Mouse (Mus musculus) urinary bladder, adult 18-20 months (tissue): ENCODE measurements around the gene Zfp873.
"Not testable (repeated sequence)": the region's sequence is repeated elsewhere in the genome, so short reads cannot be mapped to it uniquely, and the experiment has no call there.

ENCODE experiments used
- DNase-seq, 2 experiments: peaks; one replicate each; pipeline ENCODE4 v3.0.0; 2022; ENCODE audit warnings: low spot score in 2 of 2, mixed read lengths in 2 of 2

Gene Zfp873

GRCm38 (mm10) chr10:82047597-82048459 is at the start of gene Zfp873:
Gene Zfp873 (plus strand): TSS chr10:82048123.
- peak; percentile 86 to 91 for DNase-seq

DNA sequence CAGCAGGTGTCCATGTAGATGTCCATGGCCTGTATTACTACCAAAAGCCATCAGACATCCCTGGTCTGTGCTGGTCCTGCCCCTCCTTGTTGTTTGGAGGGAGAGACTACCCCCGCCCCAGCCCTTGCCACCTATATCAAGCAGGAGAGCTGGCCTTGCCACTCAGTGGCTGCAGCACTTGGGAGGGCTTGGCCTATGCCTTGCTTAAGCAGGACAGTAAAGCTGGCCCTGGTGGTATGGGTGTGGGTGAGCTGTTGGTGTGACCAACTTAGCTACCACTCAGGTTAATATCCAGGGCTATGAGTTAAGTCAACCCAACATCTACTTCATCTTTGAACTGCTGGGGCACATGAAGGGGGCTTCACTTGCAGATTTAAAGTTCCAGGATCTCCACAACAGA is 44.7 kb upstream of the Zfp873 start:
- DNase-seq: not testable (repeated sequence)

GRCm38 (mm10) chr10:82004822-82005221 is 43.1 kb upstream of the Zfp873 start:
- DNase-seq: not testable (repeated sequence)

DNA sequence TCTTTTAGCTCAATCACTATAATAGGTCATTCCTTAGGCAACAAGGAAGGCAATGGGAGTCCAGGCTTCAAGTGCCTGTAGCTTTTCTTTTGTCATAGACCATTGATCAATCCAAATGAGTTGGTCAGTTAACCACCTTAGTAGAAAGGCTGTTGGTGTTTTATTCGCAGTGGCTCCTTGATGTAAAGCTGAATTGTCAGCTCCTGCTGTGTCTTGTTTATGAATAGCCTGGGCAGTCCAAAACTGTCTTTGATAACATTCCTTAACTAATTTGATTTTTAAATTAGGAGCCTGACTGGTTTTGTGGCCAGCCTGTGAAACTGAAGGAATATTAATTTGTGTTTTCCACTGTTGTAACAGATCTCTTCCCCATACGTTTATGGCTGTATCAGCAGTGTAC is 5.7 kb upstream of the Zfp873 start:
- DNase-seq: no peak

DNA sequence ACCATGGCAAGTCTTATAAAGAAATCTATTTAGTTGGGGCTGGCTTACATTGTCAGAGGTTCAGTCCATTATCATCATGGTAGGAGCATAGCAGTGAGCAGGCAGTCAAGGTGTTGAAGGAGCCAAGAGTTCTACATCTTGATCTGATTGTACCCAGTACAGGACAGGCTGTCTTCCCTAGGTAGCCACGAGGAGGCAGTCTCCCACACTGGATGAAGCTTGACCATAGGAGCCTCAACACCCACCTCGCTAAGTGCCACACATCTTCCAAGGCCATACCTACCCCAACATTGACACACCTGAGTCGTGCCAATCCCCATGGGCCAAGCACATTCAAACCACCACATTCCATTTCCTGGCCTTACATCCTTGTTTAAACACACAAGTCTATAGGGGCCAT is 1.3 kb upstream of the Zfp873 start:
- no peak for DNase-seq

GRCm38 (mm10) chr10:82048460-82048804 is 509 bp downstream of the Zfp873 start:
- DNase-seq: not testable (repeated sequence)

DNA sequence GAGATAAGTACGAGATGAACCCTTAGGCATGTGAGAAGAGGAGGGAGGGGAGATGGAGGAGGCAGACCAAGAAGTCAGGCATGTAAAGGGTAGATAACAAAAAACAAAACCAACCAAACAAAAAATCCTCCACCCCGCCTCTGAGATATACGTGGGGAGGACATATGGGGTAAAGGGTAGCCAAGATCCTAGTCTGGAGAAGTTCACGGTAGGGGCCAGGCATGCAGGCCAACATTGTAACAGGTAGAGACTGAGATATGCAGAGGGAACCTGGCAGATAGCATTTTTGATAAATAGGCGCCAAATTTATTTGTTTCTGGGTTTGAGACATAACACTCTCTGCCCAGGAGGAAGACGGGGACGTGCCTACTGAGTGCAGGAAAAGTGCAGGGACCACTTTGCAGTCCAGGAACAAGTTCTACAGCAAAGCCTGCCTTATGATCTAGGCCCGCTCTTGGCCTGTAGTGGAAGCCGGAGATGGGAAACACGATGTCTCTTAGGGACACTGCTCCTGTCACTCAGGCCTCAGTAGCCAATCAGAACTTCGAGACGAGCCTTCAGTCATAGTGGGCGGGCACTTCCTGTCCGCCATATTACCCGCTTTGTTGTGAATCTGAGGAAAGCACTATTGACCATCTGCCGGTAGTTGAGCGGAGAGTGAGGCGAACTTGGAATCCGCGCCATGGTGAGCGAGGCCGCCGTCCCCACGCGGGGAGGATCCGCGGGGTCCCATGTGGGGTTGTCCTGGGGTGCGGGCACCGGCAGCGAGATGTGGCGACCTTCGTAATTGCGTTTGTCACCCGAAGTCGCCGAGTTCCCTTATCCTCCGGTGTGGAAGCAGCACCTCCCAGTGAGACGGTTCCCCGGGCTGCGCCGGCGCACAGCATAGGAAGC is 35.1 kb downstream of the Zfp873 start, which contains the start of gene BC024063:
Gene BC024063 (plus strand): TSS at position 626 of the 894 bp plus-strand sequence.
- peak; percentile 27 to 48 for DNase-seq

GRCm38 (mm10) chr10:82083622-82083971 is 35.7 kb downstream of the Zfp873 start:
- DNase-seq: not testable (repeated sequence)
